Mouse (Mus musculus): ENCODE results near the gene Inpp4b.

GRCm38 (mm10) chr8:81884195-81884594 lies 541.8 kb downstream of the Inpp4b start:
- TF ChIP-seq CTCF (IDR thresholded peaks at IDR 0.05; ENCODE audit: extremely low read depth, insufficient read depth, low read length) (no peak), POLR2A (IDR thresholded peaks at IDR 0.05; ENCODE audit: extremely low read depth, insufficient read depth, low read length) (no peak)

All from cortical plate, adult 2 months (tissue).